Mouse (Mus musculus) G1E (cell line): ENCODE results near the gene Utf1. TPM values are rescaled to one million over a fixed set of nuclear protein-coding genes. Genes with fewer than 3 reads are reported as not detected.

ENCODE experiments used
- ATAC-seq: 2 replicates; pipeline ENCODE4 v1.8.0; 2016; ENCODE audit warnings: mild to moderate bottlenecking; ENCODE audit not compliant: insufficient number of reproducible peaks, poor library complexity, low FRiP score, severe bottlenecking; ENCODE audit errors: extremely low read depth
- DNase-seq: peaks from one replicate; pipeline ENCODE4 v3.0.0; 2012; ENCODE audit warnings: low spot score
- H3K27me3 ChIP-seq: 2 replicates; pipeline ENCODE4 v1.6.1; 2012; ENCODE audit warnings: mild to moderate bottlenecking, low read length, inconsistent platforms; ENCODE audit not compliant: insufficient read depth
- H3K36me3 ChIP-seq: replicated peaks from 2 replicates; pipeline ENCODE3; 2012; ENCODE audit warnings: mild to moderate bottlenecking, inconsistent platforms
- H3K4me1 ChIP-seq: 2 replicates; pipeline ENCODE4 v1.6.1; 2012; ENCODE audit warnings: low read depth, low read length, inconsistent platforms, mixed read lengths; ENCODE audit not compliant: insufficient read depth
- H3K4me3 ChIP-seq: 2 replicates; pipeline ENCODE4 v1.5.1; 2012; ENCODE audit warnings: low read depth, mild to moderate bottlenecking, inconsistent platforms, low read length, moderate library complexity, mixed read lengths
- H3K9me3 ChIP-seq: replicated peaks from 2 replicates; pipeline ENCODE4 v1.6.1; 2012; ENCODE audit warnings: inconsistent platforms
- CTCF ChIP-seq: IDR thresholded peaks from 2 replicates; pipeline ENCODE4 v1.5.1; 2012; ENCODE audit warnings: low read depth, low read length, inconsistent platforms, mixed read lengths
- GATA1 ChIP-seq: IDR thresholded peaks from 2 replicates; pipeline ENCODE4 v1.6.1; 2012; ENCODE audit warnings: borderline replicate concordance, low read length, inconsistent platforms, mixed read lengths
- GATA2 ChIP-seq: IDR thresholded peaks from 2 replicates; pipeline ENCODE4 v1.6.1; 2012; ENCODE audit warnings: low read depth, low read length, inconsistent platforms, borderline replicate concordance
- POLR2AphosphoS5 ChIP-seq: IDR thresholded peaks from 2 replicates; pipeline ENCODE4 v1.6.1; 2012; ENCODE audit warnings: low read depth, low read length, inconsistent platforms; ENCODE audit not compliant: insufficient replicate concordance
- TAL1 ChIP-seq: conservative IDR thresholded peaks from 2 replicates; pipeline ENCODE4 v1.6.1; 2012; ENCODE audit warnings: low read depth, low read length, inconsistent platforms, mixed read lengths
- polyA plus RNA-seq: library from polyadenylated mRNA; stranded (reverse); fragments of >175 nt; gene quantifications from 2 replicates; pipeline ENCODE4 v1.2.3, GENCODE M21; 2012
- total RNA-seq, 2 experiments: library from RNA; stranded (forward) in 1 of 2; stranded (reverse) in 1 of 2; fragments of 200-1000 nt in 1 of 2; fragments of >200 nt in 1 of 2; fragmentation: Nextera tagmentation in 1 of 2; gene quantifications; 2 replicates each; pipeline ENCODE4 v1.2.3; 2014 to 2017

Gene Utf1
- total and polyA plus RNA-seq, 3 experiments = not detected

GRCm38 (mm10) chr7:139969348-139970130, 25.9 kb downstream of the Utf1 start:
- no peak for ATAC-seq
- no peak overlapping the region for H3K4me3 ChIP-seq
- no peaks in the 10 kb centered on the region for H3K4me1 ChIP-seq
- H3K27me3 ChIP-seq = peaks cover 5% of the 10 kb centered on the region; the same call in 1 of the 2 replicates
- no peaks in the 10 kb centered on the region for H3K9me3 ChIP-seq
- DNase-seq = no peak
- no peaks in the 10 kb centered on the region for H3K36me3 ChIP-seq
- no peak for TF ChIP-seq POLR2AphosphoS5
- peak; percentile 82 for TF ChIP-seq CTCF

GRCm38 (mm10) chr7:139970216-139970919, 26.8 kb downstream of the Utf1 start:
- Histone ChIP-seq H3K4me1 (no peaks in the 10 kb centered on the region; the same call in 1 of the 2 replicates), H3K9me3 (no peaks in the 10 kb centered on the region), H3K27me3 (peaks cover 8% of the 10 kb centered on the region; the same call in 1 of the 2 replicates), H3K4me3 (no peak overlapping the region), H3K36me3 (no peaks in the 10 kb centered on the region)
- TF ChIP-seq TAL1 (no peak), CTCF (no peak), GATA2 (no peak), GATA1 (no peak), POLR2AphosphoS5 (no peak)
- no peak for DNase-seq
- no peak for ATAC-seq

- no peaks in the 10 kb centered on the region for H3K9me3 ChIP-seq
- no peaks in the 10 kb centered on the region for H3K36me3 ChIP-seq
- TF ChIP-seq POLR2AphosphoS5 (no peak), GATA1 (no peak), GATA2 (no peak), TAL1 (no peak), CTCF (no peak)
- no peak overlapping the region for H3K4me3 ChIP-seq
- ATAC-seq = no peak
- no peaks in the 10 kb centered on the region; the same call in 1 of the 2 replicates for H3K4me1 ChIP-seq
- peaks cover 8% of the 10 kb centered on the region; the same call in 1 of the 2 replicates for H3K27me3 ChIP-seq
- no peak for DNase-seq
Measured at GRCm38 (mm10) chr7:139970979-139971378, 27.4 kb downstream of the Utf1 start.

GRCm38 (mm10) chr7:139971436-139971835, 27.8 kb downstream of the Utf1 start:
- Histone ChIP-seq H3K4me3 (no peak overlapping the region), H3K4me1 (no peaks in the 10 kb centered on the region; the same call in 1 of the 2 replicates), H3K27me3 (peaks cover 8% of the 10 kb centered on the region; the same call in 1 of the 2 replicates), H3K9me3 (no peaks in the 10 kb centered on the region), H3K36me3 (no peaks in the 10 kb centered on the region)
- ATAC-seq = peak; percentile 31; the same call in 1 of the 2 replicates
- no peak for DNase-seq
- TF ChIP-seq TAL1 = no peak
- no peak for TF ChIP-seq POLR2AphosphoS5
- TF ChIP-seq CTCF = no peak
- no peak for TF ChIP-seq GATA2
- no peak for TF ChIP-seq GATA1

- Histone ChIP-seq H3K4me1 (no peaks in the 10 kb centered on the region; the same call in 1 of the 2 replicates), H3K36me3 (no peaks in the 10 kb centered on the region), H3K9me3 (no peaks in the 10 kb centered on the region), H3K27me3 (peaks cover 10% of the 10 kb centered on the region; the same call in 1 of the 2 replicates), H3K4me3 (no peak overlapping the region)
- ATAC-seq (no peak), DNase-seq (no peak)
- no peak for TF ChIP-seq CTCF
- no peak for TF ChIP-seq TAL1
- TF ChIP-seq GATA2 = no peak
- no peak for TF ChIP-seq GATA1
- TF ChIP-seq POLR2AphosphoS5 = no peak
Measured at GRCm38 (mm10) chr7:139972923-139973331, 29.3 kb downstream of the Utf1 start.

GRCm38 (mm10) chr7:139974307-139974706, 30.7 kb downstream of the Utf1 start:
- Histone ChIP-seq H3K4me1 (no peaks in the 10 kb centered on the region; the same call in 1 of the 2 replicates), H3K4me3 (no peak overlapping the region), H3K36me3 (no peaks in the 10 kb centered on the region), H3K9me3 (no peaks in the 10 kb centered on the region), H3K27me3 (peaks cover 14% of the 10 kb centered on the region; the same call in 1 of the 2 replicates)
- DNase-seq = no peak
- no peak for ATAC-seq
- TF ChIP-seq GATA1 (no peak), CTCF (no peak), TAL1 (no peak), GATA2 (no peak), POLR2AphosphoS5 (no peak)
